Mouse (Mus musculus) erythroblast, embryonic 14.5 days (primary cell): ENCODE results near the gene Srpk1. TPM values are rescaled to one million over a fixed set of nuclear protein-coding genes. Genes with fewer than 3 reads are reported as not detected.

Source experiments
- H3K27me3 ChIP-seq: 2 replicates; pipeline ENCODE4 v1.6.1; 2012; ENCODE audit warnings: inconsistent platforms; ENCODE audit not compliant: control insufficient read depth
- H3K36me3 ChIP-seq: 2 replicates; pipeline ENCODE4 v1.6.1; 2012; ENCODE audit warnings: mild to moderate bottlenecking, inconsistent platforms; ENCODE audit not compliant: control insufficient read depth
- H3K4me1 ChIP-seq: 2 replicates; pipeline ENCODE4 v1.6.1; 2012; ENCODE audit warnings: inconsistent platforms; ENCODE audit not compliant: control insufficient read depth
- H3K4me3 ChIP-seq: replicated peaks from 2 replicates; pipeline ENCODE3; 2012; ENCODE audit warnings: moderate library complexity, mild to moderate bottlenecking, inconsistent platforms
- H3K9me3 ChIP-seq: 2 replicates; pipeline ENCODE4 v1.6.1; 2012; ENCODE audit warnings: low read length, inconsistent platforms, mixed read lengths; ENCODE audit not compliant: control insufficient read depth
- GATA1 ChIP-seq: IDR thresholded peaks from 2 replicates; pipeline ENCODE4 v1.6.1; 2012; ENCODE audit warnings: low read length, inconsistent platforms, mixed read lengths
- TAL1 ChIP-seq: IDR thresholded peaks from 3 replicates; pipeline ENCODE4 v1.6.1; 2012; ENCODE audit warnings: low read length, inconsistent platforms, mixed read lengths
- polyA plus RNA-seq: library from polyadenylated mRNA; stranded (reverse); fragments of >175 nt; gene quantifications from 2 replicates; pipeline ENCODE4 v1.2.3, GENCODE M21; 2012

Srpk1 gene
- polyA plus RNA-seq, 1 experiment, result 1.5 TPM

GRCm38 (mm10) chr17:28618124-28618523 lies 4.4 kb downstream of the Srpk1 start:
- Histone ChIP-seq H3K36me3 (peaks cover 52% of the 10 kb centered on the region), H3K27me3 (no peaks in the 10 kb centered on the region), H3K9me3 (no peaks in the 10 kb centered on the region), H3K4me1 (peaks cover 75% of the 10 kb centered on the region), H3K4me3 (no peak overlapping the region)
- TF ChIP-seq GATA1 (no peak), TAL1 (no peak)

GRCm38 (mm10) chr17:28617636-28618035 lies 4.9 kb downstream of the Srpk1 start:
- Histone ChIP-seq H3K27me3 (no peaks in the 10 kb centered on the region), H3K36me3 (peaks cover 52% of the 10 kb centered on the region), H3K9me3 (no peaks in the 10 kb centered on the region), H3K4me3 (no peak overlapping the region), H3K4me1 (peaks cover 76% of the 10 kb centered on the region)
- TF ChIP-seq TAL1 (no peak), GATA1 (no peak)

GRCm38 (mm10) chr17:28615332-28615731 lies 7.2 kb downstream of the Srpk1 start:
- H3K9me3 ChIP-seq, result no peaks in the 10 kb centered on the region
- peaks cover 52% of the 10 kb centered on the region for H3K36me3 ChIP-seq
- H3K27me3 ChIP-seq, result no peaks in the 10 kb centered on the region
- H3K4me3 ChIP-seq, result no peak overlapping the region
- peaks cover 53% of the 10 kb centered on the region for H3K4me1 ChIP-seq
- TF ChIP-seq GATA1 (no peak), TAL1 (no peak)

- no peaks in the 10 kb centered on the region for H3K9me3 ChIP-seq
- no peaks in the 10 kb centered on the region for H3K27me3 ChIP-seq
- H3K4me1 ChIP-seq, result peaks cover 34% of the 10 kb centered on the region
- peaks cover 43% of the 10 kb centered on the region for H3K36me3 ChIP-seq
- H3K4me3 ChIP-seq, result no peak overlapping the region
- TF ChIP-seq TAL1, result no peak
- no peak for TF ChIP-seq GATA1
Measured at GRCm38 (mm10) chr17:28613096-28613495, 9.4 kb downstream of the Srpk1 start.

- Histone ChIP-seq H3K9me3 (no peaks in the 10 kb centered on the region), H3K4me1 (peaks cover 29% of the 10 kb centered on the region), H3K27me3 (no peaks in the 10 kb centered on the region), H3K36me3 (peaks cover 45% of the 10 kb centered on the region), H3K4me3 (no peak overlapping the region)
- no peak for TF ChIP-seq TAL1
- no peak for TF ChIP-seq GATA1
Measured at GRCm38 (mm10) chr17:28612603-28613002, 9.9 kb downstream of the Srpk1 start.

- peaks cover 12% of the 10 kb centered on the region for H3K4me1 ChIP-seq
- no peak overlapping the region for H3K4me3 ChIP-seq
- no peak for TF ChIP-seq TAL1
- TF ChIP-seq GATA1, result no peak
- H3K27me3 ChIP-seq, result no peaks in the 10 kb centered on the region
- H3K9me3 ChIP-seq, result no peaks in the 10 kb centered on the region
- H3K36me3 ChIP-seq, result peaks cover 51% of the 10 kb centered on the region
Measured at GRCm38 (mm10) chr17:28609543-28609942, 13.0 kb downstream of the Srpk1 start.

GRCm38 (mm10) chr17:28601557-28602250 lies 20.8 kb downstream of the Srpk1 start:
- peaks cover 90% of the 10 kb centered on the region for H3K36me3 ChIP-seq
- no peaks in the 10 kb centered on the region for H3K9me3 ChIP-seq
- TF ChIP-seq TAL1 (no peak), GATA1 (no peak)
- no peak overlapping the region for H3K4me3 ChIP-seq
- H3K27me3 ChIP-seq, result no peaks in the 10 kb centered on the region
- H3K4me1 ChIP-seq, result no peaks in the 10 kb centered on the region

GRCm38 (mm10) chr17:28600780-28601179 lies 21.7 kb downstream of the Srpk1 start:
- Histone ChIP-seq H3K9me3 (no peaks in the 10 kb centered on the region), H3K27me3 (no peaks in the 10 kb centered on the region), H3K4me1 (no peaks in the 10 kb centered on the region), H3K4me3 (no peak overlapping the region), H3K36me3 (peaks cover 90% of the 10 kb centered on the region)
- TF ChIP-seq TAL1, result no peak
- TF ChIP-seq GATA1, result no peak

- no peaks in the 10 kb centered on the region for H3K4me1 ChIP-seq
- no peak overlapping the region for H3K4me3 ChIP-seq
- no peaks in the 10 kb centered on the region for H3K27me3 ChIP-seq
- no peaks in the 10 kb centered on the region for H3K9me3 ChIP-seq
- H3K36me3 ChIP-seq, result peaks cover 86% of the 10 kb centered on the region
- TF ChIP-seq TAL1, result no peak
- no peak for TF ChIP-seq GATA1
Measured at GRCm38 (mm10) chr17:28593965-28594364, 28.5 kb downstream of the Srpk1 start.

GRCm38 (mm10) chr17:28592998-28593397 lies 29.5 kb downstream of the Srpk1 start:
- Histone ChIP-seq H3K36me3 (peaks cover 90% of the 10 kb centered on the region), H3K4me3 (no peak overlapping the region), H3K27me3 (no peaks in the 10 kb centered on the region), H3K4me1 (no peaks in the 10 kb centered on the region), H3K9me3 (no peaks in the 10 kb centered on the region)
- no peak for TF ChIP-seq TAL1
- no peak for TF ChIP-seq GATA1
